Mouse (Mus musculus) lung, postnatal 10 days (tissue): ENCODE measurements at regions not wholly inside any gene's neighbourhood (a gene's known extent, or its start where the extent isn't known, plus 50 kb on each side); places are given as distances from the start of the nearest gene placed in this dataset.
A peak's percentile ranks its signal among the peaks of the same experiment; 100 is the strongest.

ENCODE experiments used
- DNase-seq: peaks from one replicate; pipeline ENCODE4 v3.0.0; 2021

DNA sequence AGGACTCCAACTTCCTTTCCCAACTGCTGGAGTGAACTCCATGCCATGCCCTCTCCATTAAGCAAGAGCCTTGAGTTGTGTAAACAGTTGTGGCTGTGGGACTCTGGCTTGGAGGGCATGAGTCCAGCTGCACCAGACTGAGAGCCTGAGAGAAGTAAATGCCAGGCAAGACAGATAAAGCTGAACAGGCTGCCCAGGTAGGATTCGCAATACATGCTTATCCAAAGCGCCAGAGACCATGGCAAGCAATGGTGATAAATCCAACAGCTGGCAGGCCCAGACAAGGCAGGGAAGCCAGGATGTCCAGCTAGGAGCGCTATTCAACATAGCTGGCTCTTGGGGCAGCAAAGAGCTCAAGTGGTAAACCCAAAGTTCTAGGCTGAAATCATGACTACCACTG, 163.1 kb upstream of the Kdm8 start:
- no peak for DNase-seq

- no peak for DNase-seq
Measured at GRCm38 (mm10) chr7:125295226-125295625, 149.2 kb upstream of the Kdm8 start.

GRCm38 (mm10) chr7:125308433-125308832, 136.0 kb upstream of the Kdm8 start:
- no peak for DNase-seq

GRCm38 (mm10) chr7:125310971-125311370, 133.5 kb upstream of the Kdm8 start:
- no peak for DNase-seq

GRCm38 (mm10) chr7:125313604-125314003, 130.9 kb upstream of the Kdm8 start:
- no peak for DNase-seq

DNA sequence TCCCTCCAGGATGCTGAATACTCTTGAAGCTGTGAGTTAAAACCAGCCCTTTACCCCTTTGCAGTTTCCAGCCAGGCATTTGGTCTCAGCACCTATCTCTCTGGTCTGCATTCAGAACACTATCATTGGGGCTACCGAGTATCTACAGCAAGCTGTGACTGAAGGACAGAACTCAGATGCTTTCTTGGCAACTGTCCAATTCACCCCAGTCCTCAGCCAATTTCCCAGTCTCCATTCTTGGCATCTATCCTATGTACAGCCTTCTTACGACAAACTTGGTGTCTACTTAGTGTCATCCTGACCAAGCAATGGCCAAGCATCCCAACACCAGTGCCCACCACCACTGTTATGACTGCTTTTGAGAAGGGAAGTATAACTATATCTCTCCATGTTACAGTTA, 109.7 kb upstream of the Kdm8 start:
- DNase-seq: peak; percentile 5

GRCm38 (mm10) chr7:125335586-125336165, 108.8 kb upstream of the Kdm8 start:
- DNase-seq: no peak

- DNase-seq: no peak
Measured at GRCm38 (mm10) chr7:125336826-125337225, 107.7 kb upstream of the Kdm8 start.

DNA sequence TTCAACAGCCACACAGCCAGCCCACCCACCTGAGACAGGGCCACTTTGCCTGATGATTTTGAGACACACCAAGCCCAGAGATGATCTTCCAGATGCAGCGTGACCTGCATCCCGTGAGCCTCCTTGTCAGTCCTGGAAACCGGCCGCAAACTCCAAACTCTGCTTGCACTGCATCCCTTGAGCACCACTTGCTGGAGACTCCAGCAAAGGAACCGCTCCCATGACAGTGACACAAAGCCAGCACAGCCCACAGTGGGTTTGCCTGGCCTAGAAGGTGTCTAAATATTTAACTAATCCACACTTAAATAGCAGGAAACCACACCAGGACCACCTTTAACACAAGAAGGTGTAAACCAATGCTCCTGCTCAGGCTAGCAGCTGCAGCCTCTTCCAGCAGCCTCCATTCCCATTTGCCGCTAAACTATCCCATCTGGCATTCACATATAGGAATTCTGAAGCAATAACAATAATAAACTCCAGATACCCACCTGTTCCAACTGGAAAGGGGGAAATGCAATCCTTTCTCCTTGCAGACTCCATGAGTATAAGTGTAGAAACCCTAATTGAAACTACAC, 106.2 kb upstream of the Kdm8 start:
- DNase-seq: no peak

DNA sequence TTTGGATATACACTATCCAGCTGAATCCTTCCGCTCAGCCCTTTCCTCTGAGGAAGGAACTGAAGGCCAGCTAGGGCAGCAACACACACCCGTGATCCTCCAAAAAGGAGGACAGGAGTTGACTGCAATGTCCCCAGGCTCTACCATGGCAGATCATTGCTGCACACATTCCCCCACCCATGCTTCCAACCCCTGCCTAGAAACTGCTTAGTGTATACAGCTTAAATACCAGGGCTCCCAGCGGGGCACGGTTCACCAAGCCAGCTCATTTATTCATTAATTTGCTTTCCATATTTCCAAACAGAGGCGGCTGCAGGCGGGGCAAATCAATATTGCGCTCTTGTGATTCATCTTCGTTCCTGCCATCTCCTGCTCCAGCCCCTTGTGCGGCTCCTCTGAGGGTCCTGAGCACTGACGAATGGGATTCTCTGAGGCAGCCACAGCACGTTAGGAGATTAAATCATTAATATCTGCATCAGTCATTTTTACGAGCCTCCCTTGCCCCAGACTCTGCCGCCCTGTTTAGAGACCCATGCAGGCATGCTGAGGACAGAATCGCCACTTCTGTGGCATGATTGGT, 104.1 kb upstream of the Kdm8 start:
- DNase-seq: no peak

GRCm38 (mm10) chr7:125349606-125350005, 94.9 kb upstream of the Kdm8 start:
- no peak for DNase-seq

- no peak for DNase-seq
Measured at GRCm38 (mm10) chr7:125354211-125354610, 90.3 kb upstream of the Kdm8 start.

GRCm38 (mm10) chr7:125354956-125355355, 89.5 kb upstream of the Kdm8 start:
- no peak for DNase-seq

DNA sequence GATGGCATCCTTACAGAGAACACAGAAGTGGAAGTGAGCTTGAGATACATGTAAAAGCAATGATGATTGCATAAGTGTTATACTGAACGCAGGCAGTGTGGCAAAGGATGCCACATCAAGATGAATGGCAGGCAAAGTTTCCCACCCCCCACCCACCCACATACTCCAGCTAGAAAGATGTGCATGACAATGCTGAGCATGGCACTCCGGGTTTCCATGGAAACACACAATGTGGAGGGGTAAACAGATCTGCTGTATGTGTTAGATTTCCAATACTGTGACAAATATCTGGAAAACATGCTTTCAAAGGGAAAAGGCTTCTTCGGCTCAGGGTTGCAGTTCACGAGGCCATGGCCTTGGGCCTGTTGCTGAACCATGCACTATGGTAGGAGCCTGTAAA, 86.5 kb upstream of the Kdm8 start:
- no peak for DNase-seq

DNA sequence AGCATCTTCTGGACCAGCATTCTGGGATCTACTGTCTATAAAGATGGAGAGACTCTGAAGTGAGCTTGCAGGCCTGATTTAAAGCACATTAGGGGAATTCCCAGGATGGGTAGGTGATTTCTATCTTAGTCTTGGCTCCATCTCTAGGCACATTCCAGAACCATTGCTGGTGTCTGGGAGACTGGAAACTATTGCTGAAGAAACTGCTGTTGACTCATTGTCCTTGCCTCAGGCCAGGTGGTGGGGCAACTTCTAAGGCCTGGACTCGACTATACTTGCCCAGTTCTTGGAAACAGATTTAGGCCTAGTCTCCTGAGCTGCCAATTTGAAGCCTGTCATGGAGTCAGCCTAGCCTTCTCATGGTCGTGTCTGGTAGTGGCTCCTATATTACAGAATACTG, 61.5 kb upstream of the Kdm8 start:
- no peak for DNase-seq

GRCm38 (mm10) chr7:125384171-125384570, 60.3 kb upstream of the Kdm8 start:
- no peak for DNase-seq

DNA sequence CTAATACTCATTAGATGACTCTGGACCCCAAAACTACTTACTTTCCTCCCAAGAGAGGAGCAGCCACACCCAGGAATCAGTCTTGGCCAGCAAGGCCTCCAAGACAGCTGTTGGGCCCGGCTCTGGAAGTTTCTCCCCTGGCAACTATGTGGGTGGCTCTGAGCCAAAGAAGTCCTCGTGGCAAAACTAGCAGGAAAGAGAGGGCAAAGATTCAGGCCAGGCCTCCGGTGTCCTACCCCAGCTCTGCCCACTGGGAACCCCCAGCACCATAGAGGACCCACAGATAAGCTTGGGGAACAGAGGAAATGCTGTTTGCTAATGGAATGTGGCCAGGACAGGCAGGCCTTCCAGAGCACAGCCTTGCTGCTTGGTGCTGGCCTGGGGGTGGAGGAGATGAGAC, 51.9 kb upstream of the Kdm8 start:
- peak; percentile 33 for DNase-seq

DNA sequence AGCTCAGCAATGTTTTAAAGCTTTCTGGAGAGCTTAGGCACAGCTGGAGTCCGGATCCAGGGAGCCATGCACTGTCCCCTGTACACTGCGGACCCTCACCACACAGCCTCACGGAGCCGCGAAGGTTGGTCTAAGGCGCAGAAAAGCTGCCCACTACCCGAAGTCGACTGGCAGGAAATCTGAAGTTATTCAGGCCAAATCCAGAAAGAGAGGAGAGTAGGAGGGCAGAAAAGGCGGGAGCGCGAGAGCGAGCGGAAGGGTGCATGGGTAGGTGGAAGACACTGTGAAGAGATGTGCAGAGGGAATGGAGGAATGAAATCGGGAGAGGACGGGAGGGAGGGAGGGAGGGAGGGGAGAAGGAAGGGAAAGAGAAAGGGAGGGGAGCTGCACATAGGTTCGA, 51.2 kb upstream of the Kdm8 start:
- no peak for DNase-seq

- peak; percentile 97 for DNase-seq
Measured at GRCm38 (mm10) chr7:125393654-125394346, 50.7 kb upstream of the Kdm8 start.
